Mouse (Mus musculus) CH12.LX (cell line): ENCODE measurements at regions not wholly inside any gene's neighbourhood (a gene's known extent, or its start where the extent isn't known, plus 50 kb on each side); places are given as distances from the start of the nearest gene placed in this dataset.

ENCODE experiments used
- DNase-seq: peaks from one replicate; pipeline ENCODE4 v3.0.0-alpha.2; 2013; ENCODE audit errors: extremely low read depth
- H3K27ac ChIP-seq: 2 replicates; pipeline ENCODE4 v1.5.1; 2012; ENCODE audit warnings: low read depth, mild to moderate bottlenecking, control low read depth, moderate library complexity; ENCODE audit not compliant: insufficient read depth
- H3K27me3 ChIP-seq: replicated peaks from 2 replicates; pipeline ENCODE3; 2012; ENCODE audit warnings: inconsistent platforms
- H3K36me3 ChIP-seq, 2 experiments: replicated peaks in 1 of 2; 2 replicates each; pipeline versions ENCODE3 to v1.6.1; 2012; ENCODE audit warnings: inconsistent platforms in 1 of 2, low read length in 1 of 2, mild to moderate bottlenecking in 1 of 2, mixed read lengths in 1 of 2, moderate library complexity in 1 of 2; ENCODE audit not compliant: control insufficient read depth in 1 of 2, insufficient read depth in 1 of 2
- H3K4me1 ChIP-seq, 2 experiments: 2 replicates each; pipeline ENCODE4 v1.6.1; 2012; ENCODE audit warnings: inconsistent platforms in 1 of 2, moderate library complexity in 1 of 2; ENCODE audit not compliant: insufficient read depth in 2 of 2, control insufficient read depth in 1 of 2
- H3K4me2 ChIP-seq: 2 replicates; pipeline ENCODE4 v1.6.1; 2012; ENCODE audit warnings: low read depth, mild to moderate bottlenecking, control low read depth; ENCODE audit not compliant: poor library complexity, insufficient read depth, severe bottlenecking
- H3K4me3 ChIP-seq, 3 experiments: fragments of 150-350 bp in 1 of 3; sonication (generic) in 1 of 3; replicated peaks in 1 of 3; 2 replicates each; pipeline versions ENCODE3 to v1.5.1; 2011 to 2012; ENCODE audit warnings: low read depth in 2 of 3, low read length in 2 of 3, mild to moderate bottlenecking in 2 of 3, moderate library complexity in 2 of 3, control low read depth in 1 of 3, improper control_type of control experiment in 1 of 3, inconsistent platforms in 1 of 3, mixed read lengths in 1 of 3; ENCODE audit not compliant: poor library complexity in 1 of 3
- H3K79me2 ChIP-seq: replicated peaks from 2 replicates; pipeline ENCODE4 v1.6.1; 2012; ENCODE audit warnings: mild to moderate bottlenecking, moderate library complexity; ENCODE audit not compliant: control insufficient read depth, poor library complexity, insufficient read depth, severe bottlenecking; ENCODE audit errors: extremely low read depth
- H3K9ac ChIP-seq: 2 replicates; pipeline ENCODE4 v1.6.1; 2012; ENCODE audit warnings: low read depth, mild to moderate bottlenecking, control low read depth, moderate library complexity; ENCODE audit not compliant: insufficient read depth
- H3K9me3 ChIP-seq: replicated peaks from 2 replicates; pipeline ENCODE3; 2012; ENCODE audit warnings: low read length, inconsistent platforms, mixed read lengths
- BHLHE40 ChIP-seq: IDR thresholded peaks from 2 replicates; pipeline ENCODE4 v1.6.1; 2011; ENCODE audit warnings: mild to moderate bottlenecking, low read depth, low read length, improper control_type of control experiment
- CHD1 ChIP-seq: IDR thresholded peaks from 2 replicates; pipeline ENCODE4 v1.6.1; 2012; ENCODE audit warnings: low read depth, low read length, improper control_type of control experiment, inconsistent platforms
- E2F4 ChIP-seq: IDR thresholded peaks from 2 replicates; pipeline ENCODE4 v1.6.1; 2011; ENCODE audit warnings: low read depth, low read length, improper control_type of control experiment; ENCODE audit not compliant: insufficient replicate concordance
- ELF1 ChIP-seq: IDR thresholded peaks from 2 replicates; pipeline ENCODE4 v1.6.1; 2014; ENCODE audit warnings: low read depth, mild to moderate bottlenecking, inconsistent platforms, low read length, improper control_type of control experiment
- EP300 ChIP-seq: IDR thresholded peaks from 2 replicates; pipeline ENCODE4 v1.6.1; 2011; ENCODE audit warnings: low read length, improper control_type of control experiment
- ETS1 ChIP-seq: conservative IDR thresholded peaks from 2 replicates; pipeline ENCODE4 v1.6.1; 2012; ENCODE audit warnings: low read depth, mild to moderate bottlenecking, inconsistent platforms, low read length, improper control_type of control experiment, moderate library complexity
- GABPA ChIP-seq: IDR thresholded peaks from 2 replicates; pipeline ENCODE4 v1.6.1; 2012; ENCODE audit warnings: low read depth, low read length, improper control_type of control experiment, inconsistent platforms; ENCODE audit not compliant: insufficient replicate concordance
- IRF4 ChIP-seq: IDR thresholded peaks from 2 replicates; pipeline ENCODE4 v1.6.1; 2014; ENCODE audit warnings: low read depth, mild to moderate bottlenecking, inconsistent platforms, low read length, improper control_type of control experiment
- JUND ChIP-seq: conservative IDR thresholded peaks from 2 replicates; pipeline ENCODE4 v1.6.1; 2011; ENCODE audit warnings: low read depth, low read length, improper control_type of control experiment
- KAT2A ChIP-seq: IDR thresholded peaks from 2 replicates; pipeline ENCODE4 v1.6.1; 2012; ENCODE audit warnings: low read length, improper control_type of control experiment, inconsistent platforms; ENCODE audit not compliant: insufficient replicate concordance
- MAZ ChIP-seq: IDR thresholded peaks from 2 replicates; pipeline ENCODE4 v1.6.1; 2012; ENCODE audit warnings: low read depth, mild to moderate bottlenecking, inconsistent platforms, low read length, improper control_type of control experiment, moderate library complexity
- MYC ChIP-seq: IDR thresholded peaks from 2 replicates; pipeline ENCODE4 v1.6.1; 2011; ENCODE audit warnings: low read depth, mild to moderate bottlenecking, improper control_type of control experiment, low read length
- NELFE ChIP-seq: IDR thresholded peaks from 2 replicates; pipeline ENCODE4 v1.6.1; 2011; ENCODE audit warnings: low read depth, low read length, improper control_type of control experiment
- NRF1 ChIP-seq: IDR thresholded peaks from 2 replicates; pipeline ENCODE4 v1.6.1; 2014; ENCODE audit warnings: low read depth, mild to moderate bottlenecking, inconsistent platforms, low read length, improper control_type of control experiment, moderate library complexity
- PAX5 ChIP-seq: IDR thresholded peaks from 2 replicates; pipeline ENCODE4 v1.6.1; 2012; ENCODE audit warnings: low read length, inconsistent platforms, mixed read lengths
- POLR2A ChIP-seq: IDR thresholded peaks from 2 replicates; pipeline ENCODE4 v1.6.1; 2011; ENCODE audit warnings: low read depth, mild to moderate bottlenecking, improper control_type of control experiment, low read length
- POLR2AphosphoS2 ChIP-seq: IDR thresholded peaks from 2 replicates; pipeline ENCODE4 v1.6.1; 2011; ENCODE audit warnings: low read depth, low read length, improper control_type of control experiment
- RCOR1 ChIP-seq: conservative IDR thresholded peaks from 2 replicates; pipeline ENCODE4 v1.6.1; 2012; ENCODE audit warnings: low read depth, mild to moderate bottlenecking, inconsistent platforms, low read length, improper control_type of control experiment
- SIN3A ChIP-seq: IDR thresholded peaks from 2 replicates; pipeline ENCODE4 v1.6.1; 2012; ENCODE audit warnings: low read length, improper control_type of control experiment, inconsistent platforms
- SMC3 ChIP-seq: IDR thresholded peaks from 2 replicates; pipeline ENCODE4 v1.6.1; 2011; ENCODE audit warnings: low read depth, low read length, improper control_type of control experiment
- TBP ChIP-seq: conservative IDR thresholded peaks from 2 replicates; pipeline ENCODE4 v1.6.1; 2011; ENCODE audit warnings: low read depth, low read length, improper control_type of control experiment
- UBTF ChIP-seq: IDR thresholded peaks from 2 replicates; pipeline ENCODE4 v1.6.1; 2012; ENCODE audit warnings: low read depth, mild to moderate bottlenecking, inconsistent platforms, low read length, improper control_type of control experiment, moderate library complexity
- USF1 ChIP-seq: IDR thresholded peaks from 2 replicates; pipeline ENCODE4 v1.6.1; 2014; ENCODE audit warnings: low read depth, mild to moderate bottlenecking, inconsistent platforms, low read length, improper control_type of control experiment
- USF2 ChIP-seq: conservative IDR thresholded peaks from 2 replicates; pipeline ENCODE4 v1.6.1; 2011; ENCODE audit warnings: low read depth, low read length, improper control_type of control experiment
- ZC3H11A ChIP-seq: IDR thresholded peaks from 2 replicates; pipeline ENCODE4 v1.6.1; 2012; ENCODE audit warnings: low read depth, mild to moderate bottlenecking, inconsistent platforms, low read length, improper control_type of control experiment
- ZKSCAN1 ChIP-seq: IDR thresholded peaks from 2 replicates; pipeline ENCODE4 v1.6.1; 2012; ENCODE audit warnings: low read depth, inconsistent platforms, low read length, improper control_type of control experiment, borderline replicate concordance
- ZMIZ1 ChIP-seq: IDR thresholded peaks from 2 replicates; pipeline ENCODE4 v1.6.1; 2012; ENCODE audit warnings: low read depth, mild to moderate bottlenecking, inconsistent platforms, low read length, improper control_type of control experiment
- ZNF384 ChIP-seq: IDR thresholded peaks from 2 replicates; pipeline ENCODE4 v1.6.1; 2012; ENCODE audit warnings: low read depth, low read length, improper control_type of control experiment, inconsistent platforms
- dilution Hi-C: fragments of 300-500 bp; cut with MboI; formaldehyde crosslinking; loops from 2 replicates; pipeline ENCODE4 v1.14.3; 2020; ENCODE audit warnings: low sequenced_read_pairs; ENCODE audit not compliant: extremely low pct_unique_long_range_greater_than_20kb, extremely low pct_ligation_motif_present
- in situ Hi-C: fragments of 300-500 bp; cut with MboI; formaldehyde crosslinking; loops from 3 replicates; pipeline ENCODE4 v1.14.3; 2019; ENCODE audit warnings: low sequenced_read_pairs, low pct_ligation_motif_present, low pct_unique_long_range_greater_than_20kb, mixed read lengths

GRCm38 (mm10) chr16:50124646-50125045, 307.5 kb downstream of the Bbx start:
- Histone ChIP-seq H3K4me3 (no peak overlapping the region), H3K27me3 (no peaks in the 10 kb centered on the region), H3K4me1 (peaks cover 5 to 10% of the 10 kb centered on the region in 2 experiments), H3K36me3 (no peaks in the 10 kb centered on the region), H3K4me2 (no peak overlapping the region), H3K9me3 (no peaks in the 10 kb centered on the region), H3K27ac (no peak overlapping the region), H3K79me2 (no peaks in the 10 kb centered on the region), H3K9ac (no peak overlapping the region)
- in situ Hi-C loops (no loop called here), dilution Hi-C loops (no loop called here)
- TF ChIP-seq CHD1 (no peak), GABPA (no peak), ZMIZ1 (no peak), JUND (no peak), MYC (no peak), ZKSCAN1 (no peak), BHLHE40 (no peak), E2F4 (no peak), USF1 (no peak), POLR2A (no peak), ZC3H11A (no peak), IRF4 (no peak), POLR2AphosphoS2 (no peak), ZNF384 (no peak), NELFE (no peak), TBP (no peak), NRF1 (no peak), UBTF (no peak), SIN3A (no peak), PAX5 (no peak)
- no peak for DNase-seq

GRCm38 (mm10) chr16:50125564-50125963, 306.6 kb downstream of the Bbx start:
- no peak overlapping the region for H3K4me2 ChIP-seq
- no peak for DNase-seq
- peaks cover 5 to 10% of the 10 kb centered on the region in 2 experiments for H3K4me1 ChIP-seq
- in situ Hi-C loops (no loop called here), dilution Hi-C loops (no loop called here)
- no peaks in the 10 kb centered on the region for H3K27me3 ChIP-seq
- no peak overlapping the region for H3K27ac ChIP-seq
- H3K9ac ChIP-seq, result no peak overlapping the region
- H3K9me3 ChIP-seq, result no peaks in the 10 kb centered on the region
- H3K79me2 ChIP-seq, result no peaks in the 10 kb centered on the region
- TF ChIP-seq CHD1 (no peak), MAZ (no peak), RCOR1 (no peak), ZC3H11A (no peak), IRF4 (no peak), ETS1 (no peak), ZNF384 (no peak), ELF1 (no peak), TBP (no peak), PAX5 (no peak), KAT2A (no peak), E2F4 (no peak), SMC3 (no peak), NRF1 (no peak), NELFE (no peak), EP300 (no peak), ZKSCAN1 (no peak), USF2 (no peak)
- no peak overlapping the region for H3K4me3 ChIP-seq
- no peaks in the 10 kb centered on the region for H3K36me3 ChIP-seq
